Mouse (Mus musculus) spleen, embryonic (tissue): ENCODE data around the gene Adora3.

Experiments used
- CTCF ChIA-PET: fragments of 350-600 bp; sonication (Branson Sonifier 250); formaldehyde crosslinking; loops from one replicate; lab custom pipeline; 2022; lab: Charles Lee

Gene Adora3

DNA sequence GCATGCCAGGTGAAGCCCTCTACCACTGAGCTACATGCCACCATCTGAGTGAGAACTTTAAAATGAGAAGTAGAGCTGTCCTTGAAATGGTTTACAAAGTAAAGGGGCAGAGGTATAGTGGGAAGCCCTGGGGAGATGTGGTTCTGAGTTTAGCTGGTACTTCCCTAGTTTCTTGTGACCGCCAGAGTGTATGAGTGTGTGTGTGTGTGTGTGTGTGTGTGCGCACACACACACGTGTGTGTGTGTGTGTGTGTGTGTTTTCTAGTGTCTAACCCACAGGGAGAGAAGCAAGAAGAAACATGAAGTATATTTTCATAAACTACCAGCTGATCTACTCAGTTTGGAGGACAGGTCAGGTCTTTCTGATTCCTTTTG, 57.5 kb downstream of the Adora3 start:
- CTCF ChIA-PET = interaction anchor here (0.6 to 1.4 kb wide), 3 partner anchors 28 to 538 kb away, joined by 3 to 4 read pairs (median 3); no protein-coding TSS in a partner anchor

DNA sequence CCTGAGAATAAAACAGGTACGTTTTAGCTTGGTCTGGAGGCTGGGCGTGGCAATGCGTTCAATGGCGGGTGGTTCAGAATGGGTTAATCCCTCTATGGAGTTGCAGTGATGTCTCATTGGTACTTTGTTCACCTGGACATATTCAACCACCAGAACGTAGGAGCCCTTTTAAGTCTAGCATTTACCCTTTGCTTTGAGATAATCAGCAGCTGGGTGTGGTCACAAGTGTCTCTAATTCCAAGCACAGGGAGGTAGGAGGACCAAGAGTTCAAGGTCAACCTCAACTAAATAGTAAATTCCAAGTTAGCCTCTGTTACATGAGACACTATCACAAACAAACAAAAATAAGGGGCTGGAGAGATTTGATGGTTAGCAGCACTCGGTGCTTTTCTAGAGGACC, 58.1 kb downstream of the Adora3 start:
- CTCF ChIA-PET = interaction anchor here (0.6 kb wide), 2 partner anchors 33 to 538 kb away, joined by 3 to 4 read pairs; no protein-coding TSS in a partner anchor

DNA sequence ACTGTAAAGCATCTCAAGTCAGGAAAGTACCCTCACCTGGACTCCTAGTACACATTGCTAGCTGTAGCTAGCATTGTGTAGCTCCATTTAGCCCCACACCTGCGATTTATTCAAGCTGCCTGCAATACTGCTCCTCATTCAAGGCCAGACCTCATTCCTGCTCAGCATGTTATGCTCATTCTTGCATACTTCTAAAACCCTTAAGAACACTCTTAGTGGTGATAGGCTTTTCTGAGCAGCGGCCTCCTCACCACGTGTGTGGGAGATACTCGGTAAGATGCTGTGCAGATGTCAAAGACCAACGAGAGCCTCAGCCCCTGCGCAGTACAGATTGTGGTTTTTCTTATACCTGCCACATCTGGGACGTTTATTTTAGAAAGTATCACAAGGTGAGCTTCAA, 59.2 kb downstream of the Adora3 start:
- CTCF ChIA-PET = no interaction called here

DNA sequence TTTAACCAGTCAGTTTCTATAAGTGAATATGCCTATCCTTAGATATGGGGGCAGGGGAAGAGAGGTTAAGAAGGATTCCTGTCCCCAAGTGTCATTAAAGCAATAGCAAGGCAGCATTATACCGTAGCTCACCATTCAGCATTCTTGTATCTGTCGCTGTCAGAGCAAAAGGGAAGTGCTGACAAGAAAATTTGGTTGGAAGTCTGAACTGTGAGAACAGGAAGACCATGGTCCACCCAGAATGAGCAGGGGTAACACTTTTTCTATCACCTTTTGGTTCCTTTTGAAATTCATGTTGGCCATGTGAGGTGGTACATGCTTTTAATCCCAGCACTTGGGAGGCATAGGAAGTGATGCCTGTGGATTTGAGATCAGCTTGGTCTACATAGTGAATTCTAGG, 60.4 kb downstream of the Adora3 start:
- CTCF ChIA-PET = no interaction called here

DNA sequence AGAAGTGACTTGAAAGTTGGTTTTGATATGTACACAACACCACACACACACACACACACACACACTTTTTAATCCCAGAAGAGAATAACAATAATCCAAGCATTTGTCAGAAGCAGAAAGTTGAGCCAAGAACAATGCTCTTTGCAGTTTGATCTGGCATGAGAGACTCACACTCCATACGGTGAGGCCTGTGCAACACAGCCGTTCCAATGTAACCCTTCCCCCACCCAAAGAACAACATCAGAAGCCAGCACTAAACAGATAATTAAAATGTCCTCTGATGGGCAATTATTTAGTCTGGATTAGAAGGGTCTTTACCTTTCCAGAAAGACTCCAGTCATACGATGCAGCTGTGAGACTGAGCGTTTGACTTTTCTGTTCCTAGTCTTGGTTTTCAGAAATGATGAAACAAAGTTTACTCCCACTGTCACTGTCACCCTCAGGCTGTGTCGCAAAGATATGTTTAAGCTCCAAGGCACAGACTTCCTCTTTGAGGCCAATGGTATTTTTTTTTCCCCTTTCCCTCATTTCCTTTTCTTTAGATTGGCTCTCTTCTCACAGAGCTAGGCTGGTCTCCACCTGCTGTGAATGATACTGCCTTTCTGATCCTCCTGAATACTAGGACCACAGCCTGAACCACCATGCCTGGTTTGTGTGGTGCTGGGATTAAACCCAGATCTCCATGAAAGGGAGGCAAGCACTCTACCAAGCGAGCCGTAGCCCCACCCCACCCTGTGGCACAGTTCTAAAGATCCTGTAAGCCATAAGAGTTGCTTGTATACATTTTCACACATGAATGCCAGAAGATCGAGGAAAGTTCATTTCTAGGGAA, 61.8 kb downstream of the Adora3 start, which contains the start of gene I830077J02Rik:
TSS of gene I830077J02Rik (minus strand) at position 425 of the 832 bp plus-strand sequence.
- CTCF ChIA-PET = interaction anchor here (0.6 to 1.1 kb wide), 2 partner anchors 40 to 224 kb away, joined by 3 to 5 read pairs; no protein-coding TSS in a partner anchor

DNA sequence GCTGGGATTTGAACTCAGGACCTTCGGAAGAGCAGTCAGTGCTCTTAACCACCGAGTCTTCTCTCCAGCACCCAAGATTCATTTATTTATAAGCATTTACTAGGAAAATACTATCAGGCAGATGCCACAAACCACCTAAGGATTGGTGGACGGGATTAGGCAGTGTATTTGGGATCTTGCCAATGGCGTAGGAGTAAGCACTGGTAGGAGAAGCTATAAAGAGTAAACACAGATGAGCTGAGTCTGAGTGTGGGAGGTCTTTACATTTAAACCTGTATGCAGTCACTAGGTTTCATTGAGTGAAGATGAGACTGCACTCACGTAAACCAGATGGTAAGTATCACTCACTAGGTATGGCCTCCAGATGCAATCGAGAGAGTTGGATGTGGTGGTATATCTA, 63.3 kb downstream of the Adora3 start:
- CTCF ChIA-PET = no interaction called here

DNA sequence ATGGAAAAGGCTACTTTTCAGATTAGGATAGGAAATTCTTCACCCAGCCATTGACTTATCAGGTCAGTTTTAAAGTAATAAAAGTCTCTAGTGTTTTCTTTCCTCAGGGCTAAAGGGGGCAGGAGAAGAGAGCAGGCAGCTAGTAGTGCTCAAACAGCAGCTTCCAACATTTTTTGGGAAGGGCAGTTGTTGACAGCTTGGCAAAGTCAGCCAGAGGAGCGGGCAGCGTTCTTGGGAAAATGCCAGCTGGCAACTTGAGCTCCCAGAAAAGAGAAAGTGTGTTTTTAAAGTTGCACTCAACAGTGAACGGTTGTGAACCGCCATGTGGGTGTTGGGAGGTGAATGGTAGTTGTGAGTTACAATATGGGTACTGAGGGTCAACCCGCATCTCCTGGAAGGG, 64.4 kb downstream of the Adora3 start:
- CTCF ChIA-PET = interaction anchor here (0.6 kb wide), 2 partner anchors 23 to 1777 kb away, joined by 5 to 8 read pairs; no protein-coding TSS in a partner anchor

DNA sequence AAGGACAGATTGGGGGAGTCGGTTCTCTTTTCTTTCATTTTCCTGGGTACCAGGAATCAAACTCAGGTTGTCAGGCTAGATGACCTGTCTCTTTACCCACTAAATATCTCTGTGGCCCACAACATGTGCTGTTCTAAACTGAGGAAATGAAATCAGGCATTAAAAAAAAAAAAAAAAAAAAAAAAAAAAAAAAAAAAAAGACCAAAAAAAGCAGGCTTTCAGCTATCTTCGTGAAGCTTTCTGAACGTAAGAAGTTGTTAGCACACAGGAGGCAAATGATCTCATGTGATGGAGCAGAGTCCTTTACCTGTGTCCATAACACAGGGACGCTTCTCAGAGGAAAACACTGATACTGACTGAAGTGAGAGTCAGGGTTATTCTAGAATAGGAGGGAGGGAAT, 65.5 kb downstream of the Adora3 start:
- CTCF ChIA-PET = interaction anchor here (0.6 kb wide), 1 partner anchor 487 kb away, joined by 4 read pairs; no protein-coding TSS in a partner anchor

DNA sequence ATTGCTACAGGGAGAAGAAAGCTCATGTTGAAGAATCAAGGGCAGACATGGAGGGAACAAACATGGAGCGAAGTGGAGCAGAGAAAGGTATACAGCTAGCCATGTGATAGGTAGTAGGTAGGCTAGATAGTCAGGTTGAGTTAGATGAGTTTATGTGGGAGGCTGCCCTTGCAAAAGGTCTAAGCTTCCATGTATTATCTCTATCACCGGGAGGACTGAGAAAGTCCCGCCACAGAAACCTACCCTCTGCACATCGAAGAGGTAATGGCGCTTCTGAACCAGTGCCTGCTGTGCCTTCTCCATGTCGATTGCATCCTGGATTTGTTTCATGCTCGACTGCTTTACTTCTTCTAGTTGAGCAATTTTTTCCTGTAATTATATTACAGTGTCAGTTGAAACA, 80.7 kb downstream of the Adora3 start:
- CTCF ChIA-PET = interaction anchor here (0.6 kb wide), 1 partner anchor 203 kb away, joined by 3 read pairs; no protein-coding TSS in a partner anchor

DNA sequence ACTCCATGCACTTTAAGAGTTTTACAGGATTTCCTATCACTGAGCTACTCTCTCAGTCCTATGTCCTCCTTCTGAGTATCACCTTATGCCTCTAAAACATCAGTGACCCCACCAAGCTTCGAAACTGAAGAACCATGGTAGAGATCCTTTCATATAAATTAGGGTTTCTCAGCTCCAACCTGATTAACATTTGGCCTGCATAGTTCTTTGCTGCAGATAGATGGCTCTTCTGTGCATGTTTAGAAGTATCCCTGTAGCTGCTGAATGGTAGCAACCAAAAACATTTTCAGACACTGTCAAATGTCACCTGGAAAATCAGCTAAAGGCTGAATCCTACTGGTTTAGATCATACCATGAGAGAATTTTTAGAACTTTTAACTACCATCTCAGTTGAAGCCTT, 86.6 kb downstream of the Adora3 start:
- CTCF ChIA-PET = interaction anchor here (0.5 to 0.7 kb wide), 2 partner anchors 22 to 27 kb away, joined by 5 to 6 read pairs; no protein-coding TSS in a partner anchor

DNA sequence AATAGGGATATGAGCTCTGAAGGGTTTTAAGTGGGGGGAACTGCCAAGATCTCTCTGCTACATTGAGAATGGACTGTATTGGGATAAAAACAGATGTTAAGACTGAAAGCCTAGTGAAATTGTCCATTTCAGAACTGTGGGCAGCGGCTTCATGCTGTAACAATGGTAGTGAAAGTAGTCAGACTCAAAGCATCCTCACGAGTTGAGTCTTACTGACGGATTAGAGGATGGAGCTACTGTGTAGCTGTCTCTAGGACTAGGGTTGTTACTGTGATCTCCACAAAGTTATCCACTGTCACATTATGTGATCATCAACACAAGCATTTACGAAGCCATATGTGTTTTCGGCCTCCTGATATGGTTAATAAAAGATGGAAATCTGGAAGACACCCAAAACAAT, 87.5 kb downstream of the Adora3 start:
- CTCF ChIA-PET = interaction anchor here (0.7 to 0.8 kb wide), 2 partner anchors 223 to 278 kb away, joined by 3 to 5 read pairs; no protein-coding TSS in a partner anchor
